Mouse (Mus musculus) Patski (cell line): ENCODE measurements at regions not wholly inside any gene's neighbourhood (a gene's known extent, or its start where the extent isn't known, plus 50 kb on each side); places are given as distances from the start of the nearest gene placed in this dataset.

ENCODE experiments used
- ATAC-seq: fragments of 100-300 bp; one replicate; pipeline ENCODE4 v1.8.0; 2021
- CTCF ChIA-PET: fragments of 350-600 bp; sonication (Branson Sonifier 250); formaldehyde crosslinking; loops from one replicate; lab custom pipeline; 2022; ENCODE audit warnings: inconsistent platforms; lab: Charles Lee
- POLR2A ChIA-PET: fragments of 350-600 bp; sonication (Branson Sonifier 250); formaldehyde crosslinking; loops from one replicate; lab custom pipeline; 2022; ENCODE audit warnings: antibody characterized with exemption, inconsistent platforms; lab: Charles Lee
- DNase-seq: peaks from one replicate; pipeline ENCODE4 v3.0.0-alpha.2; 2011; ENCODE audit warnings: low read depth, low spot score
- H3K27me3 ChIP-seq: fragments of 371-371 bp; one replicate; pipeline ENCODE4 v1.5.1; 2021
- CTCF ChIP-seq: fragments of 100-300 bp; IDR thresholded peaks from one replicate; pipeline ENCODE4 v1.5.1; 2021
- in situ Hi-C: fragments of 300-500 bp; cut with MboI; formaldehyde crosslinking; loops from 3 replicates; pipeline ENCODE4 v1.11.1; 2018; ENCODE audit warnings: low pct_unique_long_range_greater_than_20kb, mixed read lengths

GRCm38 (mm10) chr9:94210467-94211249 is 327.2 kb downstream of the 1190002N15Rik start:
- POLR2A ChIA-PET: no interaction called here
- in situ Hi-C loops: no loop called here
- DNase-seq (no peak), ATAC-seq (no peak)
- TF ChIP-seq CTCF: no peak
- CTCF ChIA-PET: no interaction called here
- H3K27me3 ChIP-seq: peaks cover 11% of the 10 kb centered on the region

GRCm38 (mm10) chr9:94208987-94209386 is 328.9 kb downstream of the 1190002N15Rik start:
- ATAC-seq (no peak), DNase-seq (no peak)
- peaks cover 6% of the 10 kb centered on the region for H3K27me3 ChIP-seq
- TF ChIP-seq CTCF: no peak
- POLR2A ChIA-PET: no interaction called here
- in situ Hi-C loops: no loop called here
- CTCF ChIA-PET: no interaction called here

GRCm38 (mm10) chr9:94200892-94201291 is 337.0 kb downstream of the 1190002N15Rik start:
- CTCF ChIA-PET: no interaction called here

GRCm38 (mm10) chr9:94199864-94200263 is 338.0 kb downstream of the 1190002N15Rik start:
- in situ Hi-C loops: no loop called here
- H3K27me3 ChIP-seq: peaks cover 9% of the 10 kb centered on the region
- TF ChIP-seq CTCF: no peak
- POLR2A ChIA-PET: no interaction called here
- ATAC-seq (no peak), DNase-seq (no peak)
- CTCF ChIA-PET: interaction anchor here (0.7 kb wide), 1 partner anchor 9 kb away, joined by 3 read pairs; no protein-coding TSS in a partner anchor

More at GRCm38 (mm10) chr9:94200892-94201291, 337.0 kb downstream of the 1190002N15Rik start:
- DNase-seq (no peak), ATAC-seq (no peak)
- peaks cover 9% of the 10 kb centered on the region for H3K27me3 ChIP-seq
- POLR2A ChIA-PET: no interaction called here
- in situ Hi-C loops: no loop called here
- TF ChIP-seq CTCF: no peak

GRCm38 (mm10) chr9:94191083-94191482 is 346.8 kb downstream of the 1190002N15Rik start:
- no peak for DNase-seq
- ATAC-seq: no peak
- H3K27me3 ChIP-seq: peaks cover 11% of the 10 kb centered on the region
- TF ChIP-seq CTCF: no peak
- in situ Hi-C loops: no loop called here
- POLR2A ChIA-PET: interaction anchor here (0.6 kb wide), 1 partner anchor 1271 kb away, joined by 4 read pairs; no protein-coding TSS in a partner anchor
- CTCF ChIA-PET: interaction anchor here (0.9 kb wide), 1 partner anchor 8 kb away, joined by 3 read pairs; no protein-coding TSS in a partner anchor

- CTCF ChIA-PET: interaction anchor here (0.9 to 1.3 kb wide), 2 partner anchors 9 to 13 kb away, joined by 3 read pairs; no protein-coding TSS in a partner anchor
- in situ Hi-C loops: no loop called here
- peaks cover 11% of the 10 kb centered on the region for H3K27me3 ChIP-seq
- ATAC-seq (no peak), DNase-seq (no peak)
- POLR2A ChIA-PET: no interaction called here
- no peak for TF ChIP-seq CTCF
These were observed 347.7 kb downstream of the 1190002N15Rik start for GRCm38 (mm10) chr9:94189872-94190800.

GRCm38 (mm10) chr9:94188124-94188523 is 349.8 kb downstream of the 1190002N15Rik start:
- no peak for TF ChIP-seq CTCF
- peaks cover 11% of the 10 kb centered on the region for H3K27me3 ChIP-seq
- CTCF ChIA-PET: interaction anchor here (0.7 kb wide), 1 partner anchor 333 kb away, joined by 3 read pairs; no protein-coding TSS in a partner anchor
- DNase-seq (no peak), ATAC-seq (no peak)
- POLR2A ChIA-PET: no interaction called here
- in situ Hi-C loops: no loop called here

- in situ Hi-C loops: no loop called here
- no peak for DNase-seq
- ATAC-seq: no peak
- peaks cover 3% of the 10 kb centered on the region for H3K27me3 ChIP-seq
- ChIA-PET POLR2A (no interaction called here), CTCF (no interaction called here)
- no peak for TF ChIP-seq CTCF
These were observed 367.8 kb downstream of the 1190002N15Rik start for GRCm38 (mm10) chr9:94169905-94170612.

- ChIA-PET CTCF (no interaction called here), POLR2A (no interaction called here)
- H3K27me3 ChIP-seq: peaks cover 3% of the 10 kb centered on the region
- TF ChIP-seq CTCF: no peak
- in situ Hi-C loops: no loop called here
- DNase-seq: no peak
- ATAC-seq: no peak
These were observed 374.2 kb downstream of the 1190002N15Rik start for GRCm38 (mm10) chr9:94163671-94164070.

- H3K27me3 ChIP-seq: no peaks in the 10 kb centered on the region
- no peak for TF ChIP-seq CTCF
- no peak for ATAC-seq
- POLR2A ChIA-PET: no interaction called here
- no peak for DNase-seq
- CTCF ChIA-PET: no interaction called here
- in situ Hi-C loops: no loop called here
These were observed 382.3 kb downstream of the 1190002N15Rik start for GRCm38 (mm10) chr9:94155581-94155980.
